Mouse (Mus musculus) naive thymus-derived CD4-positive, alpha-beta T cell, adult 2 months (primary cell): ENCODE measurements around the gene Fibp.
"Not testable (repeated sequence)": the region's sequence is repeated elsewhere in the genome, so short reads cannot be mapped to it uniquely, and the experiment has no call there.

Experiments used
- DNase-seq: peaks from one replicate; pipeline ENCODE4 v3.0.0-alpha.2; 2011; ENCODE audit warnings: low read depth

The Fibp gene

GRCm38 (mm10) chr19:5487768-5488550 lies 27.5 kb downstream of the Fibp start, which contains the start of gene Mus81:
Gene Mus81, minus strand, starts transcription at chr19:5488402.
- DNase-seq, result peak; percentile 97

- peak; percentile 96 for DNase-seq
These were observed 28.6 kb downstream of the Fibp start for GRCm38 (mm10) chr19:5488878-5489571.

GRCm38 (mm10) chr19:5489721-5490120 lies 29.3 kb downstream of the Fibp start:
- DNase-seq, result not testable (repeated sequence)

DNA sequence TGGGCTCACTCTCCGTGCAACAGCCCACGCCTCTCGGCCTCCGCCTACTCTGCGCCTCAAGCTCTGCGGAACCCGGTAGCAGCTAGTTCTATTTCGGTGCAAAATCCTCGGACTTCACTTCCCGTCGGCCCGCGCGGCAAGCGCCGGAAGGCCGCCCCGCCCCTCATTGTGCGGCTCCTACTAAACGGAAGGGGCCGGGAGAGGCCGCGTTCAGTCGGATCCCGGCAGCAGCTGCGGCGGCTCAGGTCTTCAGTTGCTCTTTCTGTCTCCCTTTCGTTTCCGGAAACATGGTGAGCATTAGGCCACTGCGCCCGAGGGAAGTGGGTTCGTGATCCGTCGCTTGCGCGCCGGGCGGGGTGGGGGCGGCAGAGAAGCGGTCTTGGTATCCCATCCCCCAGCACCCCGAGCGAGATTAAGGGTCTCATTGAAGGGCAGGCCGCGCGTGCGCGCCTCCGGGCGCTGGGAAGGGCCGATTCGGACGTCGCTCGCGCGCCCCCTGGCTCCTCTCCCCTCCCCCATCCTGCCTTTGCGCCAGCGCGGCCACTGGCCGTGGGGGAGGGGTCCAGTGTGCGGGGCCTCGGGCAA lies 30.0 kb downstream of the Fibp start, which contains the start of gene Cfl1:
Gene Cfl1 (plus strand): TSS at position 143 of the 585 bp plus-strand sequence.
- DNase-seq, result peak; percentile 95

- DNase-seq, result peak; percentile 92
These were observed 30.7 kb downstream of the Fibp start for GRCm38 (mm10) chr19:5490898-5491708.

DNA sequence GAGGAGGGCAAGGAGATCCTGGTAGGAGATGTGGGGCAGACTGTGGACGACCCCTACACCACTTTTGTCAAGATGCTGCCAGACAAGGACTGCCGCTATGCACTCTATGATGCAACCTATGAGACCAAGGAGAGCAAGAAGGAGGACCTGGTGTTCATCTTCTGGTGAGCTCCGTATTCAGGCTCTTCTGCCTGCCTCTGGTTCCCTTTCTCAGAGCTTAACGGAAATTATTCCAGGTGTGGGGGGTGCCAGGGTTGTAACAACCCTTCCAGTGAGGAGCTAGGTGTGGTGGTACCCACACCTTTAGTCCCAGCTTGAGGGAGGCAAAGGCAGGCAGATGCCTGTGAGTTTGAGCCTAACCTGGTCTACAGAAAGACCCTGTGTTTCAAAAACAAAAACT lies 32.2 kb downstream of the Fibp start:
- DNase-seq, result no peak

- not testable (repeated sequence) for DNase-seq
These were observed 32.9 kb downstream of the Fibp start for GRCm38 (mm10) chr19:5493301-5493721.

DNA sequence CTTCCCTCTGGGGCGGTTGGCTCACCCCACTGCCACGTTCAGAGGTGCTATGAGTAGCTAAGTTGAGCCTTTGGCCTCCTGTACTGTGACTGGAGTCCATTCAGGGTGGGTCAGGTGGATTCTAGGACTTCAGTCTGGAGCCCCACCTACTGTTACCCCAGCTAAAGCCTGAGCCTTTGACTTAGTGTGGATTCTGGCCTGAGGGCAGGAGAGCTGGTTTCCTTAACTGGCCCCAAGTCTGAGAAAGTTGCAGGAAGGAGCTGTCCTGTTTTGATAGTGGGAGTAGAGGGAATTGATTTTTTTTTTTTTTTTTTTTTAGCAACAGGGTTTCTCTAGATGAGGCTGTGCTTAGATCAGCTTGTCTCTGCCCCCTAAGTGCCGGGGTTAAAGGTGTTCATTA lies 33.9 kb downstream of the Fibp start:
- no peak for DNase-seq

- no peak for DNase-seq
These were observed 35.1 kb downstream of the Fibp start for GRCm38 (mm10) chr19:5495353-5496051.

DNA sequence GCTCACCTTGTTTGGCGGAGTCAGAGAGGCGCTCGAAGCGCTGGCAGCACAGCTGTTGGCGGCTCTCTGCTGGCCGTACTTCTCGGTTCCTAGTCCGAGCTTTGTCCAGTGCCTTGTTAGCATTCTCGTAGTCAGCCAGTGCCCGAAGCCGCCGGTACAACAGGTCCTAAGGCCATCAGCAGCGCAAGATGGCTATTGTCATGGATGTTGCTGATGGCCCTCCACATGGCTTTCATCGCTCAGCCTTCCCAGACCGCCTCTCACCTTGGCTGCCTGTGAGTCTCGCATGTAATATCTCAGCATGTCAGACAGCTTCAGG lies 35.6 kb downstream of the Fibp start:
- no peak for DNase-seq

DNA sequence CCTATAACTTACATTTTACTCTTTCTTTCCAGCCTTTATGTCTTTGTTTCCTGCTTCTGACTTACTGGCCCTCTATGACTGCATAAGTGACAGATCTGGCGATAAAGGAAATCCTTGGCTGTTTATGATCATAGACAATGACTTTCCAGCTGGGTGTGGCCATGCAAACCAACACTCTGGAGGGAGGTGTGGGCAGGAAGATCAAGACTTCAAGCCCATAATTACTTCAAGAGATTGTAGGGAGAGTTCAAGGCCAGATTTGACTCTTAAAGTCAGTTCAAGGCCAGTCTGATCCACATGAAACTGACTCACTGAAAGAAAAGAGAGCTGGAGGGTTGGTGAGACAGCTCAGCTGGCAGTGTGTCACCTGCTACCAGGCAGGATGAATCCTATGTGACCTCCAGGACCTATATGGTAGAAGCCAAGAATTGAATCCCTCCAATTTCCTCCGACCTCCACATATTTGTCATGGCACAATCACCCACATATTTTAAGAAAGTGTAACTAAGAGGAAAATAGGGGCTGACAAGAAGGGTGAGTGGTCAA lies 40.0 kb downstream of the Fibp start:
- no peak for DNase-seq

- no peak for DNase-seq
These were observed 43.3 kb downstream of the Fibp start, which contains the start of gene 1700020D05Rik for GRCm38 (mm10) chr19:5503687-5504086. Gene 1700020D05Rik, minus strand, starts transcription at chr19:5503787.

DNA sequence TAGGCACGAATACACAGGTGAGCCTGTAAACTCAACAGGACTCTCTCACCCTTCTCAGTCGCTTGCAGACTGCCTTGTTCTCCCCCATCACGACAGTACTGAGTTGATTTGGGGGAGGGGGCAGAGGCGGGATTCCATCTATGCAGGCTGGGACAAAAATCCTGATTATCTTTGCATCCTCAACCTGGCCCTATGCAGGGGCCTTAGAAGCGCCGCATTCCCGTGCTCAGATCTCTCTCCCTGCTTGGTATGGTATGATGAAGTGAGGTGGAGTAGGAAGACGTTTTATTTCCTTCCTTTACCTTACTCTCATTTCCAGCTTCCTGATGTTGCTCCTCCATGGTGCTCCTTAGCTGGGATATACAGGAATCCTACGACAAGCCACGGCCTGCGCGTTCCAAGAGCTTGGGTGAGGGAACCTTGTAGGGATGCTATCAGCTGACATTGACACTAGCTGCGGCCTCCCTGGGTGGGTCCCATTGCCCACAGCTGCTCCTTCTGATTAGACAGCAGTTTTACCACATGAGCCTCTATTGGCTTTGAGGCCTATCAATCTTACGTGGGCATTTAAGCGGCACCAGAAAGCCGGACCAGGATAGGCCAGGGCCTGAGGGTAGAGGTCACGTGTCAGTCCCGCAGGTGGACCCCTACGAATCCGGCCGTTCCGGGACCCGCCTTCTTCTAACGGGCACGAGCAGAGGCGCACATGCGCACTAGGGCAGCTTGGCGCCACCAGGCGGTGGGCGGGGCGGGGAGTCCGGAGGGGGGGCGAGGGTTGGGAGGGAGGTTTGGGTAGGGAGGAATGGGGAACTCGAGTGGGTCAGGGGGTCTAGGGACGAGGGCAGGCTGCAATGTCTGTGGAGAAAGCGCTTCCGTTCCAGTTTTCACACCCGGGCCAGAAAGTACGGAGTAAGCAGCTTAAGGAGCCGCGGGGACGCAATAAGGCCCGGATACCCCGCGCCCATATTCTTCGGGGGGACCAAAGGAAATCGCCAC lies 49.9 kb downstream of the Fibp start, which contains the start of gene Snx32:
Gene Snx32 (minus strand): TSS at position 508 of the 996 bp plus-strand sequence.
- DNase-seq, result peak; percentile 96

DNA sequence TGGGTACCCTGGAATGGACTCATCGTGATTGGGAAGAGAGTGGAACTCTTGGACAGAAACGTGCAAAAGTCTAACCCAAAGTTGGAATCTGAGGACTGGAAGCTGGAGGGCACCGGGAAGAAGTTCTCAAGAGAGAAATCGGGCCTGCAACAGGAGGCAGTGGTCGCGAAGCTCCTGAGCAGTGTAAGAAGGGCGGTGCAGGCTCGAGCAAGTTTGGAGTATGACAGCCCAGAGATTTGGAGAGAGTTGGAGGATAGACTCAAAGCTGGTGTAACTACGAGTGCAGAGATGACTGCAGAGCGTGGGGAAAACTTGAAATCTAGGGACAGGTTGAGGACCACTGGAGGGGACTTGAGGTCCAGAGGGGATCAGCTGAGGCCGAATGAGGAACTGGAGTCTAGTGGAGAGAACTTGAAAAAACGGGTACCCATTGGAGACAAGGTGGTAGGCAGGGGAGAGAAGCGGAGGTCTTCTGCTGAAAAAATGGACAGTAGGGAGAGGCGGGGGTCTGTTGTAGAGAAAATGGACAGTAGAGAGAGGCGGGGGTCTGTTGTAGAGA lies 50.7 kb downstream of the Fibp start:
- DNase-seq, result no peak

DNA sequence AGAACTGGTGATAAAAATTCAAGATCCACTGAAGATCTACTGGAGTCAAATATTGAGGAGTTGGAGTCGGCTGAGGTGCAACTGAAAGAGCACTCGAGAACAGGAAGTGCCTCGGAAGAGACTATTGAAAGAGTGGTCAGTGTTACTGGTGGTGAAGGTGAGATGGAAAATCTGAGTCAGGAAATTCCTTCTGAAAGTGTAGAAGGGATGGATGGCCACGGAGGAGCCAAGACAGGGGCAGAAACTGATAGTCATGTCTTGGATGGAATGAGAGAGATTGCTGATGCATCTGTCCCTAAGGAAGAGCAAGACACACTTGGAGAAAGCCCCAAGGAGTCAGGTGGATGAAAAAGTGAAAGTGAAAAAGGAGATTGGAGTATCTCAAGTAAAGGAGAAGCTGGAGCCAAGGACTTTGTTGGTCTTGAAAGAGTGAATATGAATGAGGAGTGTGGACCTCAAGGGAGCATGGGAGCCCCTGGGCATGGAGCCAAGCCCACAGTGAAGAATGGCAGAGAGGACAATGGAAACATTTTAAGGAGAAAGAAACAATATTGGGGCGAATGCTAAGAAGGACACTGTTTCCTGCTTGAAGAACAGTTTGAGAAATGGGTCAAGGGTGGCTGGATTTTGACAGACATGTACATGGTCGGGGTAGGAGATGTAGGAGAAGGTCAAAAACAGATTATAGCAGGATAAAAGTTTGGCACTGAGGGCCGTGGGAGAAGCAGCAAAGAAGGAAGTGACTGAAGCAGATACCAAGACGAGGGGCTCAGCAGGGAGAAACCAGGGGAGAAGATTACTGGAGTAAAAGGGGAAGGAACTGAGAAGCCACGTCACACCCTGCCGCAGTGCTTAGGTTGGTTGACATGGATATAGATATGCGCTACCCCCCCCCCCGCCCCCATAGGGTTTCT lies 51.9 kb downstream of the Fibp start:
- DNase-seq, result peak; percentile 43

GRCm38 (mm10) chr19:5513005-5513349 lies 52.6 kb downstream of the Fibp start:
- no peak for DNase-seq
